Mouse (Mus musculus): ENCODE results near the gene Entpd8.

Gene Entpd8

GRCm38 (mm10) chr2:25098005-25098615 is 18.0 kb downstream of the Entpd8 start:
- no peak for DNase-seq

DNA sequence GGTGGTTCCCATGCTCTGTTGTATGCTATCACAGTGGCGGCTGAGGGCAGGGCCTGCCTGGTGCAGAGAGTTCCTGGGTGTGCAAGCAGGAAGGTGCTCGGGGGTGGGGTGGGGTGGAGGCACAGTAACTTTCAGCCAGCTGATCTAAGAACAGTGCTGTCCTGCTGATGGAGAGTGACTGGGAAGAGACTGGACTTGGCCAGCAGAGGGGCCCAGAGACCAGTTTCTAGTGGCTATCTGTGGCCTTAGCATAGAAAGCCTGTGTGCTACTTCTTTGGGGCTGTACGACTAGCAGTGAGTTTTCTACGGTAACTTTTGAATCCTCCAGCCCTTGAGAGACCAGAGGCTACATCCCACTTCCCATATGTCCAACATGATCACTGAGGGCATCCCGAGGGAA is 18.9 kb downstream of the Entpd8 start:
- DNase-seq, result peak; percentile 45

DNA sequence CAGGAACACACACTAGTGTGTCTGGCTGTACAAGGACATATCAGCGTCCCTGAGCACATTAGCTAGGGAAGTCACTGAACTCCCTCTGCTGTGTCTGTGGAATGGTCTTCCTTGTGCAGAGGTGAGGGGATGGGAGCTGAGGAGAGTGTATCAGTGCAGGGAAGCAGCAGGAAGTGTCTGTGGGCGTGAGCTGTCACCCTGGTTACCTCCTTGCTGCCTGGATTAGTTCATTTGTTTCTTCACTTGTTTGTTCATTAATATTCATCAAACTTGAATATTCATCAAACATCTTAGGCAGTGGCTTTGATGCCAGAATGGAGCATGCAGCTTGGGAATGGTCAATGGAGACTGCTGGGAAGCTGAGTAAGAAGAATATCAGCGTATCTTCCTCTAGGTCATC is 19.6 kb downstream of the Entpd8 start:
- no peak for DNase-seq

GRCm38 (mm10) chr2:25104122-25104521 is 24.0 kb downstream of the Entpd8 start:
- no peak for DNase-seq

GRCm38 (mm10) chr2:25106045-25106444 is 25.9 kb downstream of the Entpd8 start:
- DNase-seq, result no peak

- no peak for DNase-seq
Observed at GRCm38 (mm10) chr2:25109487-25109886, 29.4 kb downstream of the Entpd8 start.

DNA sequence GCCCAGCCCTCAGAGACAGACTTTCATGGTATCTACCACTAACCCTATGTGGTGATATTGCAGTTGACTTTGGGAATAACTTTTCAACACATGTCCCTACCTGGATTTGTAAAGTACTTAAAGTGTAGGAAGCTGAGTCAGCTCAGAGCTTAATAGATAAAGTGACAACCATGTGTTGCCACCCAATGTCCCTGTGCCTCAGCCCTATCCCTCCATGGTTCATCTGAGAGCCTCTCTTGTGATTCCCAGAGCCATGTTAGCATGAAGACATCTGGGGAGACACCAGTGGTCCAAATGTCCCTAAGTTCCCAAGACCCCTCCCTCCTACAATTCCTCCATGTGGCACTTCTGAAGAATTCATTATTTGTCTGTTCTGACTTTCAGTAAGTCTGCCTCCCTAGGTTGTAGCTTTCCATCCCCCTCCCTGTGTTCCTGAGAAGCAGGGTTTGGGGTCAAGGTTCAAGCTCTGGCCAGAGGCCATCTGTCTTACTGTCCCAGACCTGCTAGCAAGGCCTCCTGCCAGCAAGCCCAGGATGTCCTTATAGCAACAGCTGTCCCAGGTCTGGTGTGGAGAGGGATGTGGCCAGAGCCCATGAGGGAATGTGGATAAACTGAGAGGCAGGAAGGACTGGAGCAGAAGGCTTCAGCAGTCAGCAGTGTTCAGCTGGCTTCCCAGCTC is 30.5 kb downstream of the Entpd8 start:
- peak; percentile 92 for DNase-seq

DNA sequence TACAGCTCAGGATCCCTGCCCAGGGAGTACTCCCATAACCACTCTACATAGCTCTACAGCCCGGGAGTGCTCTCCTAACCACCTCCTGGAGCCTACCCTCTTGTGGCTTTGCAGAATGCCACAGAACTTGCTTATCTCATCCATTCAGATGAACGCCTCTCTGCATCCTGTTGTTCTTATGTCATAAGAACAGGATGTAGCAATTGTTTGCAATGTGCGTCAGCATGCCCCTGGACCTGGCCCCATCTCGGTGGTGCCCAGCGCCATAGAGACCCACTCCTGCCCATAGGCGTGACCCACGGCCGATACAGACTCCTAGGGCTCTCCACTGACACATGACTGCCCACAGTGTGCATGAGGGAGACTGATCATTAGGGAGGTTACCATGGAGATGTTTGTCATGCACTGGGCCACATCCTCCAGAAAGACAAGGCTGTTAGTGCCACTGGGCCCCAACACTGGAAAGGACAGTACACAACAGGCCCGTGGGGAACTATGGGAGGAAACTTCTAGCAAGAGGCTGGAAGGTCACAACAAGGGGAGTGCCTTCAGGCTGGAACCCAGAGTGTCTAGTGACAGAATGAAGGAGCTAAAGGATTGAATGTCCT is 31.2 kb downstream of the Entpd8 start:
- peak; percentile 40 for DNase-seq

DNA sequence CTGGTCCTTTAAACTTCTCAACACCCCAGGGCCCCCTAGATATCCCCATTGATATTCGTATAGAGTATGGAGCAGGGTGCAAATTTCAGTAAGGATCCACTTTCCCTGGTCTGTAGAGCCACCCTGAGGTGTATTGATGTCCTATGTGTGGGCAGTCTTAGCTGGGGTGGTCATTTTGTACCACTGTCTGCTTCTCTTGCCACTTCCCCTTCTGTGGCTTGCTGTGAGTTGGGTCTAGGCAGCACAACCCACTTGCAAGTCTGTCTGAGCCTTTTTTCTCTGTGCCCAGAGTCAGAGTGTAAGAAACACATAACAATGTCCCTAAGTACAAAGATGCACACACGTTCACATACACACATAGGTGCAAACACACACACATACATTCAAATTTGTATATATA is 34.2 kb downstream of the Entpd8 start:
- DNase-seq, result no peak

DNA sequence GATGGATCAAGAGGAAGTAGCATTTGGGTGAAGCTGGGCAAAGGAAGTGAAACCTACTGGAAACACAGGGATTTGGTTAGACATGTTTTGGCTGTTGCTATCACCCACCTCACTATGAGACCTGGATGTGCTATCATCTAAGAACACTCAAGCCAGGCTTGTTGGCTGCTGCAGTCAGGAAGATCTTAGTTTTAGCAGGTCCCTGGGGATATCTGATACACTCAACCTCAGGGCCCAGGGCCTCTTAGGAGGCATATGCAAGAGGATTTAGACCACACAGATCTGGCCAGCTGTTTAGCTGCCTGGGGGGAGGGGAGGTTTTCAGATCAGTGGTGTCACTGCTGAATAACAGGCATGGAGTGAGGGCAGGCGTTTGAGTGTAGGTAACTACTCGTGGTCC is 35.3 kb downstream of the Entpd8 start:
- no peak for DNase-seq

DNA sequence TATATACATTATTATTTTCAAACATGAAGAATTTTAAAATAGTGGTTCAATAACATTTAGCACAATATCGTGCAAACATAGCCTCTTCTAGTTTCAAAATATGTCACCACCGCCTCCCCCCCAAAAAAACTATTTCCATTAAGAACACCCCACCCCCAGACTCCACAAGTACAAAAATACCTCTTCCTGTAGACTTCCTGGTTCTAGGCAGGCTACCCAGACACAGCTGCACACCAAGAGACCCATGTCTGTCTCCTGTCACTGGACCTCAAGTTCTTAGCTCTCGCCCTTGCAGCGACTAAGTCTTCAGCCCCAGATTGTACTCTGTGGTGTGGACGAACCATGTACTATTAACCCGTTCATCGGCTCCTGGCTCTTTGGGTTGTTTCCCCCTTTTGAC is 40.9 kb downstream of the Entpd8 start:
- DNase-seq, result no peak

DNA sequence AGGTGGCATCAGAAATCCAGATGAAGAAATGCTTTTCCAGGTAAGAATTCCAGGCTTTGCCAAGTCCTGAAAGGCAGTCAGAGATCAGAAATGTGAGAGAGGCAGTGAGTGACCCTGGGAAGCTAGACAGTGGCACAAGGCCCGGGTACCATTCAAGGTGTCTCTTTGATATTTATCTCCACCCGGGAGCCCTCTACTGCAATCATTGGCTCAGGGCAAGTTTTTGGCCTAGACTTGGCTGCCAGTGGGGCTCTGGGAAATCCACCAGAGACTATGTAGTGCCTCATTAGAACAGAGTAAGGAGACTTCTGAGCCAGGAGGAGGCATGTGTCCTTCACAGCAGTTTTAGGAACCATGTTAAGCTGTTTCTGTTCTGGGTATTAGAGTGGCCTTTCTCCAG is 42.6 kb downstream of the Entpd8 start:
- DNase-seq, result no peak

DNA sequence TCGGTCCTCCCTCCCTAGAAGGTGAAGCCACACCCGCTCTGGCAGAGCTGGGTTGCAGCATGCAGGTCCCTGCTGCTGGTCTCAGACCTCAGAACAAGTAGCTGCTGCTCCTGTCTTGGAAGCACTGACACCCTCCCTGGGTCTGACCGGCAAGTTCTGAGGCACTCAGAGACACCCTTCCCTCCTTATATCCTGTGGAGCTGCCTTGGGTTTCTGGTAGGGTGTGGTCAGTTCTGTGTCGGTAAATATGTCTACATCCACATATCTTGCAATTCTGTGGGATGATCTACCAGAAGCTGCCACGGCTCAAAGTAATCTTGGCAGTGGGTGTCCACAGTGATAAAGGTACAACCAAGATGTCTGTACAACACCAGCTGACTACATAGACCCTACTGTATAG is 43.4 kb downstream of the Entpd8 start:
- no peak for DNase-seq

DNA sequence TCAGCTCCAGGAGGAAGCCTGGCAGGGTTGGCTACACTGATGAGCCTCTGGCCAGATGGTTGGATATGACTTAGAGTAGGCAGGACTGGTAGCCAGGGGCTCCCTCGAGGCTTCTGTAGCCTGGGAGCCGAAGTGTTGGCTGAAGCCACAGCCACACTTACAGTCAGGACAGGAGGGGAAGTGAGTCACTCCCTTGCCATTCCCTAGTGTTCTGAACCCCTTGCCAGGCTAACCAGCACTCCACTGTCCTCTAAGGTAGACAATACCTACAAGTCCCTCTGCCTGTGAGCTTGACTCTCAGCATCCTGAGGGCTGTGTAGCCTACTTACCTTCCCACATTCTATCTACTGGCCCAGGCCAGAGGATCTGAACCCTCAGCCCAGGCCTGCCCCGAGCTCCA is 44.3 kb downstream of the Entpd8 start:
- DNase-seq, result no peak

- no peak for DNase-seq
Observed at GRCm38 (mm10) chr2:25125146-25125545, 45.0 kb downstream of the Entpd8 start.

DNA sequence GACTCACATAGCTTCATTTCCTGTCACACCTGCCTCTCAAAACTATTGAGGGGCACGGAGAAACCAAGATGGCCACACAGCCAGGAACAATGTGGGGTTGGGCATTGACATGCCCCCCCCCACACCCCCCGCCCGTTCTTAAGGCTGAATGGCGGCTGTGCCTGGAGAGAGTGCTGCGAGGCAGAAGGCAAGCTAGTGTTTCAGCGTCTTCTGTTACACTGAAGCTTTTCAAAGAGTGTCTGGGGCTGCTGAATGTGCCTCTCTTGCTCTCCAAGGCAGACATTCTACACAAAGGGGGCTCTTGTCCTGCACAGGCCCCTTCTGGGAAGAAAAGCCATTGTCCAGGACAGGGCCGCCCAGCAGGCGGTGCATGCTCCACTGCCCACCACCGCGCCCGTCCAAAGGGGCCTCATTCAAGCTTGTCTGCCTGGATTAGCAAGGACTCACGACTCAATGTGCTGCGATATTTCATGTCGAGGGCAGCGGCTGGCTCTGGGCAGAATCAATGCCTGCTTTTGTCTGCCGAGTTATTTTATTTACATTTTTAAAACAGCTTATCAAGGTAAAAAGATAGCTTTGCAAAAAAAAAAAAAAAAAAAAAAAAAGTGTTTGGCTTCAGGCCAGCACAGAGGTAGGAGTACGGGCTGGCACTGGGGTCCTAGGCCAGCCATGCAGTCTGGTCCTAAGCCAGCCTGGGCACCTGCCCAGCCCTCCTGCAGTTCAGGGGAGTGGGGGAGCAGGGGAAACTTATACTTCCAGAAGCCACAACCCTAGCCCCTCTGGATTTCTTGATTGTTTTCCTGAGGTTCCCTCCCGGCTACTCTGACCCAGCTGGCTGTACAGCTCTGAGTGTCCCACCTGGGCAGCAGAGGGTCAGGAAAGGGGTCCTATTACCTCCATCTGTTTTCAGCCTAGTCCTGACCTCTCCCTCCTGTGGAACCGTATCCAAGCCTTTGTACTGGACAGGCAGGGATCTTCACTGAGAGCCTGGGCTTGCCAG is 46.2 kb downstream of the Entpd8 start:
- no peak for DNase-seq

DNA sequence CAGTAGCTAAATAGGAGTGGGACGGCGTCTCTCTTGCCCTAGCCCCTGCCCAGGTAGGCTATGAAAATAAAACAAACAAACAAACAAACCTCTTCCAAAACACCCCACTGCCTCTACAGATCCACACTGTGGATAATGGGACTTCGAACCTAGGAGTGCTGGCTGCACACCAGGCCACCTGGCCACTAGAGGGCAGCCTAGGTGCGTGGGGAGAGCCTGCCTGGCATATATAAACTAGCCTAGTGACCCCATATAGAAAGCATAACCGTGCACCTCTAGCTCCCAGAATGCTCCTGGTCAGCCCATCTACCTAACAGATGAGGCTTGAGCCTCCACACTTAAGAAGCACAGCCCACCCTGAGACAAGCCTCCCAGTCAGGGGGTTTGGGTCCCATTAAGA is 47.1 kb downstream of the Entpd8 start:
- peak; percentile 71 for DNase-seq

DNA sequence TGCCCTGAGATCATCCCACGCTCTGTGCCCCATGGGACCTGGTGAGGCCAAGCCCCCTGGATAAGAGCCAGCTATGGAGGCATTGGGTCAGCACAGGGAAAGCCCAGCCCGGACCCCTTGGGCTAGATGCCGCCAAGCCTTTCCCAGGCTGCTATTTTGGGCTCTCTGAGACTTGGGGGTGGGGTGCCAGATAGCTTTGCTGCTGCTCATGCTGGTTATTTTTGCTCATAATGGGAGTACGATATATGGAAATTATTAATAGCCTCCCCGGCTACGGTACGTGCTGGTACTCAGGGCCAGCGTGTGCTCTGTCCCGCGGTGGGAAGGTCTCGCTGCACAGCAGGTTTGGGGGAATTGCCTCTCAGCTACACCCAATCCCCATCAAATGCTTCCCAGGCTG is 48.0 kb downstream of the Entpd8 start:
- DNase-seq, result no peak

GRCm38 (mm10) chr2:25131601-25132000 is 51.5 kb downstream of the Entpd8 start:
- DNase-seq, result no peak
